ENCODE assay signal across 15 mouse cellular contexts in genomic region chr7:66779944-66780942, GRCm38 (mm10). TPM values are rescaled to one million over a fixed set of nuclear protein-coding genes. Genes with fewer than 3 reads are reported as not detected.
DNase-seq lines count a peak whose midpoint lies in the region; ATAC-seq and TF ChIP-seq lines count a peak whose summit lies in the region.
"Had no signal": no experiment of that assay in that cellular context is flagged by ENCODE, and none has a peak within 500 bp of the region (broad histone marks: within the 10 kb centered on the region; RNA-seq: fewer than 3 reads in every experiment).

No protein-coding gene starts in this region.

- H3K9me3 ChIP-seq in limb, embryonic 10.5 days (replicated peaks): no peaks in the 10 kb centered on the region
- no peaks in the 10 kb centered on the region for H3K9me3 ChIP-seq in neural tube, embryonic 15.5 days (replicated peaks)
- H3K9me3 ChIP-seq in midbrain, embryonic 13.5 days: no peaks in the 10 kb centered on the region
- H3K9me3 ChIP-seq: heart, embryonic 13.5 days; limb, embryonic 13.5 days had no signal

- no peak for ATAC-seq in neural tube, embryonic 15.5 days (ENCODE audit: low FRiP score)
- ATAC-seq in midbrain, embryonic 13.5 days: no peak

- H3K4me3 ChIP-seq in kidney, adult 2 months (ENCODE audit: insufficient read depth, low read depth, low read length): no peak overlapping the region
- no peak overlapping the region for H3K4me3 ChIP-seq in limb, embryonic 10.5 days
- H3K4me3 ChIP-seq in neural tube, embryonic 15.5 days (replicated peaks): no peak overlapping the region
- no peak overlapping the region for H3K4me3 ChIP-seq in midbrain, embryonic 13.5 days (replicated peaks)
- H3K4me3 ChIP-seq: gastrocnemius, adult 2 months; heart, embryonic 13.5 days; limb, embryonic 13.5 days had no signal

- DNase-seq in heart, adult 11 months: peak; percentile 61
- no peak for DNase-seq in heart, postnatal 10 days
- peak; percentile 52 for DNase-seq in kidney, adult 2 months
- DNase-seq in limb, embryonic 10.5 days (ENCODE audit: low spot score): no peak
- peak; percentile 64 to 76 for DNase-seq in urinary bladder, adult 18-20 months (ENCODE audit: low spot score in 2 of 2)
- DNase-seq in heart, adult 9 months (ENCODE audit: low spot score in 2 of 2): no peak
- DNase-seq: cerebellum, adult 11-12 months; gastrocnemius, adult 2 months; retina, postnatal 1 day had no signal

- H3K27ac ChIP-seq in kidney, adult 2 months (ENCODE audit: insufficient read depth, low read depth, low read length): no peak overlapping the region
- 0 out of 2 replicates have a peak overlapping the region, but pooled peaks have one; percentile 19 for H3K27ac ChIP-seq in limb, embryonic 10.5 days
- H3K27ac ChIP-seq in neural tube, embryonic 15.5 days (replicated peaks): no peak overlapping the region
- no peak overlapping the region for H3K27ac ChIP-seq in midbrain, embryonic 13.5 days
- H3K27ac ChIP-seq: gastrocnemius, adult 2 months; heart, embryonic 13.5 days; hindbrain, embryonic 14.5 days; limb, embryonic 13.5 days had no signal

- H3K36me3 ChIP-seq in kidney, adult 2 months (ENCODE audit: control insufficient read depth, insufficient read depth, low read length): no peaks in the 10 kb centered on the region
- H3K36me3 ChIP-seq in limb, embryonic 10.5 days: no peaks in the 10 kb centered on the region
- H3K36me3 ChIP-seq in neural tube, embryonic 15.5 days: no peaks in the 10 kb centered on the region
- no peaks in the 10 kb centered on the region for H3K36me3 ChIP-seq in midbrain, embryonic 13.5 days
- H3K36me3 ChIP-seq: heart, embryonic 13.5 days; limb, embryonic 13.5 days had no signal

- TF ChIP-seq POLR2A in kidney, adult 2 months (IDR thresholded peaks at IDR 0.05; ENCODE audit: low read depth, low read length): no peak

- no peak for TF ChIP-seq CTCF in kidney, adult 2 months (conservative IDR thresholded peaks at IDR 0.05; ENCODE audit: insufficient read depth, insufficient read length, low read depth, low read length)

- whole genome bisulfite sequencing in kidney, adult 2 months: 43% methylated on average over 10 of the region's 10 CpGs
- 77% methylated on average over 10 of the region's 10 CpGs for WGBS in limb, embryonic 10.5 days
- WGBS in neural tube, embryonic 15.5 days: 50% methylated on average over 10 of the region's 10 CpGs
- 86% methylated on average over 10 of the region's 10 CpGs for whole genome bisulfite sequencing in midbrain, embryonic 13.5 days

- no peak overlapping the region for H3K9ac ChIP-seq in neural tube, embryonic 15.5 days (replicated peaks)
- H3K9ac ChIP-seq in midbrain, embryonic 13.5 days (replicated peaks): no peak overlapping the region
- H3K9ac ChIP-seq: heart, embryonic 13.5 days; hindbrain, embryonic 14.5 days; limb, embryonic 13.5 days had no signal

- H3K27me3 ChIP-seq in kidney, adult 2 months (replicated peaks; ENCODE audit: control insufficient read depth, insufficient read depth, low read length): no peaks in the 10 kb centered on the region
- H3K27me3 ChIP-seq in limb, embryonic 10.5 days (ENCODE audit: low read depth, poor library complexity, severe bottlenecking): no peaks in the 10 kb centered on the region
- H3K27me3 ChIP-seq in neural tube, embryonic 15.5 days (replicated peaks): no peaks in the 10 kb centered on the region
- H3K27me3 ChIP-seq in midbrain, embryonic 13.5 days: no peaks in the 10 kb centered on the region
- H3K27me3 ChIP-seq: heart, embryonic 13.5 days; limb, embryonic 13.5 days had no signal

- H3K4me1 ChIP-seq in kidney, adult 2 months (ENCODE audit: control insufficient read depth, insufficient read depth, low read length): no peaks in the 10 kb centered on the region
- peaks cover 14% of the 10 kb centered on the region for H3K4me1 ChIP-seq in limb, embryonic 10.5 days
- no peaks in the 10 kb centered on the region for H3K4me1 ChIP-seq in neural tube, embryonic 15.5 days
- H3K4me1 ChIP-seq in midbrain, embryonic 13.5 days (replicated peaks): no peaks in the 10 kb centered on the region

- intact Hi-C loops in heart, postnatal 10 days (cut with DNase I): no loop called here

- no peak overlapping the region for H3K4me2 ChIP-seq in neural tube, embryonic 15.5 days
- H3K4me2 ChIP-seq in midbrain, embryonic 13.5 days (replicated peaks): no peak overlapping the region
- H3K4me2 ChIP-seq: heart, embryonic 13.5 days; hindbrain, embryonic 14.5 days; limb, embryonic 13.5 days had no signal

RNA-seq across cellular contexts. Expression of gene Cers3, which starts 36.9 kb away (rescaled TPM):
- total RNA-seq in heart, postnatal 10 days (2021): under 1 TPM; 0.14 to 0.35 TPM
- 0.20 and 0.27 TPM in 2 replicates for polyA plus RNA-seq in kidney, adult 2 months (2012; rRNA removed)
- 0.85 and 1.3 TPM in 2 replicates for polyA plus RNA-seq in limb, embryonic 10.5 days (2016; fragmentation: Nextera tagmentation; extraction: Ambion mirVana)
- polyA plus RNA-seq in neural tube, embryonic 15.5 days (2015; fragmentation: Nextera tagmentation; extraction: Ambion mirVana): 0.37 and 1.2 TPM in 2 replicates
- polyA plus RNA-seq in midbrain, embryonic 13.5 days (2015; fragmentation: Nextera tagmentation; extraction: Ambion mirVana): 0.48 and 0.54 TPM in 2 replicates
- total RNA-seq: gastrocnemius, adult 2 months had no signal

RNA-seq across cellular contexts. Expression of gene Adamts17, which starts 59.3 kb away (rescaled TPM):
- total RNA-seq in heart, postnatal 10 days (2021): 10 to 100 TPM; 15.9 to 18.4 TPM
- 0.17 and 0.41 TPM in 2 replicates for polyA plus RNA-seq in kidney, adult 2 months (2012; rRNA removed)
- polyA plus RNA-seq in limb, embryonic 10.5 days (2016; fragmentation: Nextera tagmentation; extraction: Ambion mirVana): 4.4 and 6.7 TPM in 2 replicates
- polyA plus RNA-seq in neural tube, embryonic 15.5 days (2015; fragmentation: Nextera tagmentation; extraction: Ambion mirVana): 5.9 and 7.1 TPM in 2 replicates
- 1.3 and 1.4 TPM in 2 replicates for polyA plus RNA-seq in midbrain, embryonic 13.5 days (2015; fragmentation: Nextera tagmentation; extraction: Ambion mirVana)
- total RNA-seq: megakaryocyte-erythroid progenitor cell, adult 5-6 weeks had no signal

Comparison
In these comparisons a context has a peak if more than half of its experiments do, and no peak if none do; other contexts are left out.
1. DNase-seq: peak in heart, adult 11 months (single experiment), kidney, adult 2 months (single experiment) and urinary bladder, adult 18-20 months (2 of 2); none in heart, postnatal 10 days (0 of 2), limb, embryonic 10.5 days (single experiment) and heart, adult 9 months (0 of 2).